Mouse (Mus musculus): ENCODE measurements at regions not wholly inside any gene's neighbourhood (a gene's known extent, or its start where the extent isn't known, plus 50 kb on each side); places are given as distances from the start of the nearest gene placed in this dataset.

DNA sequence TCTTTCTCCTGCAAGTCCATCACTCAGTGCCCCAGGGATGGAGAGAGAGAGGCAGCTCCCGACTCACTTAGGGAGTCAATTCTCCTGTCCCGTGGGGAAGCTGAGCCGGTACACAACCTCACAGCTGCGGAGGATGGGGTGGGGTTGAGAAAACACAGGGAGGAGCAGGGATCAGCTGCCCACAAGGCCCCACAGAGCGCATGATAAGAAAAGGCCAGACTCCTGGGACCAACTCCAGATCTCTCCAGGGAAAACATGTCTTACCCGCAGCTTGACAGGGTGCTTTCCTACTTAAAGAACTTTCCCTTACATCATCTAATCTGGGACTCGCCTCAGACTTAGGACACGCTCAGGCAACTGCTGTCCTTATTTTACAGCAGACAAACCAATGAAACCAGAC lies 104.3 kb upstream of the Zfp703 start:
- H3K4me2 ChIP-seq = no peak overlapping the region
- no peaks in the 10 kb centered on the region for H3K4me1 ChIP-seq (replicated peaks; ENCODE audit: control insufficient read depth, insufficient read depth, low read length)
- no peak for ATAC-seq (replicated peaks; ENCODE audit: low FRiP score)
- H3K36me3 ChIP-seq (ENCODE audit: control insufficient read depth, insufficient read depth, low read length) = no peaks in the 10 kb centered on the region
- no peak overlapping the region for H3K27ac ChIP-seq (ENCODE audit: low read depth, low read length)
- H3K27me3 ChIP-seq (replicated peaks; ENCODE audit: control insufficient read depth, insufficient read depth, low read length) = no peaks in the 10 kb centered on the region
- no peak overlapping the region for H3K9ac ChIP-seq (ENCODE audit: low read depth, low read length)
- DNase-seq (ENCODE audit: low spot score) = no peak
- H3K9me3 ChIP-seq (ENCODE audit: control insufficient read depth, low read length) = peaks cover 13% of the 10 kb centered on the region
- 57% methylated on average over 8 of the region's 8 CpGs for WGBS
- no peak overlapping the region for H3K4me3 ChIP-seq (ENCODE audit: low read depth, low read length)

DNA sequence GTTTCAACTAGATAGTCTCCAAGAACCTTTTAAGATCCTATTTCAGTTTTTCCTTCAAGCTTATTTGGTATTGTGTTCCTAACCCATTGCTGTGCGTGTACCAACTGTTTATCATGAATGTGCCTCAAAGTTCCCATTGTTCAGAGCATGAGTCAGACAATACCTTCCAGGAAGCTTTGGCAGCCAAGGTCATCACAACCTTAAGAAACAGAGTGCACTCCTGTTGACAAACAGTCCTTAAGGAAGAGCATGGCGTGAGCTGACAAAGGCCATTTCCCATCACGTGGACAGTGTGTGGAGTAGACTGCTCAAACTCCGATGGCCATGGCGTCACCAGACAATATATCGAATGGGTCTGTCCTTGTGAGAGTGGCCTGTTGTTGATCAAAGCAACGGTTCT lies 96.9 kb upstream of the Zfp703 start:
- DNase-seq (ENCODE audit: low spot score) = no peak
- H3K4me2 ChIP-seq = no peak overlapping the region
- H3K27ac ChIP-seq (ENCODE audit: low read depth, low read length) = no peak overlapping the region
- no peaks in the 10 kb centered on the region for H3K9me3 ChIP-seq (ENCODE audit: control insufficient read depth, low read length)
- no peak overlapping the region for H3K4me3 ChIP-seq (ENCODE audit: low read depth, low read length)
- H3K4me1 ChIP-seq (replicated peaks; ENCODE audit: control insufficient read depth, insufficient read depth, low read length) = 0 out of 2 replicates have a peak, but pooled peaks cover 3% of the 10 kb centered on the region
- H3K36me3 ChIP-seq (ENCODE audit: control insufficient read depth, insufficient read depth, low read length) = no peaks in the 10 kb centered on the region
- H3K27me3 ChIP-seq (replicated peaks; ENCODE audit: control insufficient read depth, insufficient read depth, low read length) = no peaks in the 10 kb centered on the region
- WGBS = 72% methylated on average over 7 of the region's 7 CpGs
- ATAC-seq (replicated peaks; ENCODE audit: low FRiP score) = no peak
- H3K9ac ChIP-seq (ENCODE audit: low read depth, low read length) = no peak overlapping the region

GRCm38 (mm10) chr8:26881268-26882120 lies 95.6 kb upstream of the Zfp703 start:
- Histone ChIP-seq H3K27ac (ENCODE audit: low read depth, low read length) (no peak overlapping the region), H3K4me1 (replicated peaks; ENCODE audit: control insufficient read depth, insufficient read depth, low read length) (0 out of 2 replicates have a peak, but pooled peaks cover 3% of the 10 kb centered on the region), H3K9ac (ENCODE audit: low read depth, low read length) (no peak overlapping the region), H3K36me3 (ENCODE audit: control insufficient read depth, insufficient read depth, low read length) (no peaks in the 10 kb centered on the region), H3K9me3 (ENCODE audit: control insufficient read depth, low read length) (no peaks in the 10 kb centered on the region), H3K27me3 (replicated peaks; ENCODE audit: control insufficient read depth, insufficient read depth, low read length) (no peaks in the 10 kb centered on the region), H3K4me2 (no peak overlapping the region), H3K4me3 (ENCODE audit: low read depth, low read length) (no peak overlapping the region)
- 69% methylated on average over 7 of the region's 7 CpGs for WGBS
- ATAC-seq (replicated peaks; ENCODE audit: low FRiP score) (no peak), DNase-seq (ENCODE audit: low spot score) (no peak)

GRCm38 (mm10) chr8:26882616-26883015 lies 94.5 kb upstream of the Zfp703 start:
- Histone ChIP-seq H3K9ac (ENCODE audit: low read depth, low read length) (no peak overlapping the region), H3K4me2 (no peak overlapping the region), H3K36me3 (ENCODE audit: control insufficient read depth, insufficient read depth, low read length) (no peaks in the 10 kb centered on the region), H3K4me1 (replicated peaks; ENCODE audit: control insufficient read depth, insufficient read depth, low read length) (0 out of 2 replicates have a peak, but pooled peaks cover 3% of the 10 kb centered on the region), H3K9me3 (ENCODE audit: control insufficient read depth, low read length) (no peaks in the 10 kb centered on the region), H3K27me3 (replicated peaks; ENCODE audit: control insufficient read depth, insufficient read depth, low read length) (no peaks in the 10 kb centered on the region), H3K4me3 (ENCODE audit: low read depth, low read length) (no peak overlapping the region), H3K27ac (ENCODE audit: low read depth, low read length) (no peak overlapping the region)
- no peak for DNase-seq (ENCODE audit: low spot score)
- WGBS = 70% methylated on average over 5 of the region's 5 CpGs
- no peak for ATAC-seq (replicated peaks; ENCODE audit: low FRiP score)

DNA sequence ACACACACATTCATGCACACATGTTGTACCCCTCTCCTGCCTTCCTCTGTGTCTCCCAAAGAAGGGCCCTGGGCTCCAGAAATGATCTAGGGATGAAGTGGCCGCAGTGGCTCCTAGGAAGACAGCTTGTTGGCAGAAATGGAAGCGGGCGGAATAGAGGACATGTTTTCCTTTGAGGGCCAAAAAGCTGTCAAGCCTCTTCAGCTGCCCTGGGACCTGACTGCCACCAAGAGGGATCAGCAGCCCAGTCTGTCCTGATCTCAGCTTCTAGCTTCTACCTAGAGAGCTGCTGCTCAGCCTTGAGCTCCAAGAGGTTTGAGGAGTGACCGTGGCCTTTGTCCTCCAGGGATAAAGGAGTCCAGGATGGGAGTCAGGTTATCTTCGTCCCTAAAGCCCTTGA lies 93.8 kb upstream of the Zfp703 start:
- Histone ChIP-seq H3K9me3 (ENCODE audit: control insufficient read depth, low read length) (no peaks in the 10 kb centered on the region), H3K4me3 (ENCODE audit: low read depth, low read length) (no peak overlapping the region), H3K4me1 (replicated peaks; ENCODE audit: control insufficient read depth, insufficient read depth, low read length) (peaks cover 3% of the 10 kb centered on the region; the same call in 1 of the 2 replicates), H3K27ac (ENCODE audit: low read depth, low read length) (no peak overlapping the region), H3K36me3 (ENCODE audit: control insufficient read depth, insufficient read depth, low read length) (no peaks in the 10 kb centered on the region), H3K9ac (ENCODE audit: low read depth, low read length) (no peak overlapping the region), H3K27me3 (replicated peaks; ENCODE audit: control insufficient read depth, insufficient read depth, low read length) (no peaks in the 10 kb centered on the region), H3K4me2 (no peak overlapping the region)
- DNase-seq (ENCODE audit: low spot score) (no peak), ATAC-seq (replicated peaks; ENCODE audit: low FRiP score) (no peak)
- 78% methylated on average over 5 of the region's 5 CpGs for WGBS

GRCm38 (mm10) chr8:26883770-26884169 lies 93.4 kb upstream of the Zfp703 start:
- no peak for ATAC-seq (replicated peaks; ENCODE audit: low FRiP score)
- no peak overlapping the region for H3K4me2 ChIP-seq
- H3K4me1 ChIP-seq (replicated peaks; ENCODE audit: control insufficient read depth, insufficient read depth, low read length) = peaks cover 3% of the 10 kb centered on the region; the same call in 1 of the 2 replicates
- H3K9me3 ChIP-seq (ENCODE audit: control insufficient read depth, low read length) = no peaks in the 10 kb centered on the region
- H3K4me3 ChIP-seq (ENCODE audit: low read depth, low read length) = no peak overlapping the region
- no peak overlapping the region for H3K9ac ChIP-seq (ENCODE audit: low read depth, low read length)
- WGBS = 51% methylated on average over 6 of the region's 6 CpGs
- no peak overlapping the region for H3K27ac ChIP-seq (ENCODE audit: low read depth, low read length)
- no peak for DNase-seq (ENCODE audit: low spot score)
- H3K36me3 ChIP-seq (ENCODE audit: control insufficient read depth, insufficient read depth, low read length) = no peaks in the 10 kb centered on the region
- no peaks in the 10 kb centered on the region for H3K27me3 ChIP-seq (replicated peaks; ENCODE audit: control insufficient read depth, insufficient read depth, low read length)

GRCm38 (mm10) chr8:26884350-26884749 lies 92.8 kb upstream of the Zfp703 start:
- Histone ChIP-seq H3K4me3 (ENCODE audit: low read depth, low read length) (no peak overlapping the region), H3K9ac (ENCODE audit: low read depth, low read length) (no peak overlapping the region), H3K27ac (ENCODE audit: low read depth, low read length) (no peak overlapping the region), H3K27me3 (replicated peaks; ENCODE audit: control insufficient read depth, insufficient read depth, low read length) (no peaks in the 10 kb centered on the region), H3K36me3 (ENCODE audit: control insufficient read depth, insufficient read depth, low read length) (no peaks in the 10 kb centered on the region), H3K4me2 (no peak overlapping the region), H3K4me1 (replicated peaks; ENCODE audit: control insufficient read depth, insufficient read depth, low read length) (peaks cover 6% of the 10 kb centered on the region; the same call in 1 of the 2 replicates), H3K9me3 (ENCODE audit: control insufficient read depth, low read length) (no peaks in the 10 kb centered on the region)
- DNase-seq (ENCODE audit: low spot score) = no peak
- no peak for ATAC-seq (replicated peaks; ENCODE audit: low FRiP score)
- 70% methylated on average over 13 of the region's 13 CpGs for WGBS

GRCm38 (mm10) chr8:26885365-26885764 lies 91.8 kb upstream of the Zfp703 start:
- Histone ChIP-seq H3K27me3 (replicated peaks; ENCODE audit: control insufficient read depth, insufficient read depth, low read length) (no peaks in the 10 kb centered on the region), H3K9me3 (ENCODE audit: control insufficient read depth, low read length) (no peaks in the 10 kb centered on the region), H3K9ac (ENCODE audit: low read depth, low read length) (no peak overlapping the region), H3K27ac (ENCODE audit: low read depth, low read length) (no peak overlapping the region), H3K4me2 (no peak overlapping the region), H3K4me3 (ENCODE audit: low read depth, low read length) (no peak overlapping the region), H3K4me1 (replicated peaks; ENCODE audit: control insufficient read depth, insufficient read depth, low read length) (peaks cover 6% of the 10 kb centered on the region; the same call in 1 of the 2 replicates), H3K36me3 (ENCODE audit: control insufficient read depth, insufficient read depth, low read length) (no peaks in the 10 kb centered on the region)
- WGBS = 51% methylated on average over 5 of the region's 5 CpGs
- ATAC-seq (replicated peaks; ENCODE audit: low FRiP score) (no peak), DNase-seq (ENCODE audit: low spot score) (no peak)
